28 mouse cellular contexts compared by ENCODE assay signal in genomic region chr1:178655525-178655924, GRCm38 (mm10).
DNase-seq lines count a peak whose midpoint lies in the region; ATAC-seq and TF ChIP-seq lines count a peak whose summit lies in the region.
"Had no signal": no experiment of that assay in that cellular context is flagged by ENCODE, and none has a peak within 500 bp of the region (broad histone marks: within the 10 kb centered on the region; RNA-seq: fewer than 3 reads in every experiment).

No protein-coding gene starts in this region.

- H3K9me3 ChIP-seq in MEL (replicated peaks; ENCODE audit: insufficient read depth, low read length), result no peaks in the 10 kb centered on the region
- H3K9me3 ChIP-seq in forebrain, embryonic 16.5 days (ENCODE audit: control insufficient read depth, low read length), result no peaks in the 10 kb centered on the region
- H3K9me3 ChIP-seq: embryonic facial prominence, embryonic 12.5 days; embryonic facial prominence, embryonic 15.5 days; forebrain, embryonic 10.5 days; forebrain, embryonic 13.5 days; heart, embryonic 10.5 days; heart, embryonic 13.5 days; hindbrain, embryonic 13.5 days; intestine, embryonic 15.5 days had no signal

- H3K36me3 ChIP-seq in MEL (ENCODE audit: control insufficient read depth in 1 of 2, insufficient read depth in 2 of 2, low read length in 2 of 2), result no peaks in the 10 kb centered on the region
- no peaks in the 10 kb centered on the region for H3K36me3 ChIP-seq in forebrain, embryonic 16.5 days (ENCODE audit: control insufficient read depth, insufficient read depth)
- H3K36me3 ChIP-seq: embryonic facial prominence, embryonic 12.5 days; embryonic facial prominence, embryonic 15.5 days; forebrain, embryonic 10.5 days; heart, embryonic 10.5 days; hindbrain, embryonic 13.5 days; intestine, embryonic 15.5 days had no signal

- POLR2A ChIA-PET in Patski (lab: Charles Lee), result interaction anchor here (0.5 to 1.3 kb wide), 5 partner anchors 8 to 296 kb away, joined by 3 to 5 read pairs (median 4); no protein-coding TSS in a partner anchor

- no peaks in the 10 kb centered on the region for H3K79me2 ChIP-seq in MEL (ENCODE audit: control insufficient read depth, insufficient read depth, low read length, poor library complexity)

- no peak for TF ChIP-seq EP300 in MEL (IDR thresholded peaks at IDR 0.05; ENCODE audit: low read depth in 1 of 2, low read length in 2 of 2)

- no peak for TF ChIP-seq POLR2A in MEL (IDR thresholded peaks at IDR 0.05; ENCODE audit: control insufficient read depth in 1 of 2, insufficient read depth in 1 of 2, low read depth in 1 of 2, low read length in 2 of 2, poor library complexity in 1 of 2)

- intact Hi-C loops in heart, postnatal 14 days (cut with DNase I), result no loop called here

- ATAC-seq in Patski, result no peak
- no peak for ATAC-seq in forebrain, embryonic 16.5 days
- ATAC-seq: forebrain, embryonic 13.5 days; forebrain, postnatal 0 days; hindbrain, embryonic 16.5 days; intestine, embryonic 15.5 days had no signal

- DNase-seq in 3T3-L1 (ENCODE audit: low read depth, low spot score) (peak; percentile 33), MEL (ENCODE audit: low read depth, low spot score) (peak; percentile 42), Patski (ENCODE audit: low read depth, low spot score) (peak; percentile 31)
- DNase-seq in gonadal fat pad, adult 2 months (ENCODE audit: low read depth), result peak; percentile 17
- no peak for DNase-seq in natural killer cell, adult 2 months (ENCODE audit: low spot score in 2 of 2)
- DNase-seq in heart, postnatal 14 days, result no peak
- DNase-seq in heart, adult 8-10 months (ENCODE audit: low spot score), result no peak
- DNase-seq: adrenal gland, postnatal 10 days; adrenal gland, postnatal 36 days; cerebellum, adult 18-20 months; cerebellum, adult 9-10 months; cerebellum, postnatal 14 days; forebrain, postnatal 0 days; gastrocnemius, adult 2 months; gastrocnemius, postnatal 14 days; heart, adult 18-20 months; kidney, adult 11 months; kidney, adult 8-10 months had no signal

- H3K27ac ChIP-seq in MEL (ENCODE audit: control insufficient read depth, low read depth, low read length), result no peak overlapping the region
- H3K27ac ChIP-seq in forebrain, embryonic 16.5 days (ENCODE audit: low read length), result no peak overlapping the region
- H3K27ac ChIP-seq: embryonic facial prominence, embryonic 12.5 days; embryonic facial prominence, embryonic 15.5 days; forebrain, embryonic 10.5 days; forebrain, embryonic 13.5 days; gastrocnemius, adult 2 months; heart, embryonic 10.5 days; heart, embryonic 13.5 days; hindbrain, embryonic 13.5 days; intestine, embryonic 15.5 days had no signal

- H3K4me2 ChIP-seq in forebrain, embryonic 16.5 days (ENCODE audit: low read length), result no peak overlapping the region
- H3K4me2 ChIP-seq: embryonic facial prominence, embryonic 12.5 days; embryonic facial prominence, embryonic 15.5 days; forebrain, embryonic 13.5 days; heart, embryonic 13.5 days; hindbrain, embryonic 13.5 days; intestine, embryonic 15.5 days had no signal

- no peaks in the 10 kb centered on the region for H3K27me3 ChIP-seq in MEL (ENCODE audit: control insufficient read depth in 1 of 2, insufficient read depth in 2 of 2, low read length in 2 of 2)
- no peaks in the 10 kb centered on the region for H3K27me3 ChIP-seq in Patski
- H3K27me3 ChIP-seq in forebrain, embryonic 16.5 days (replicated peaks; ENCODE audit: control insufficient read depth, insufficient read depth, low read length), result no peaks in the 10 kb centered on the region
- H3K27me3 ChIP-seq: embryonic facial prominence, embryonic 12.5 days; embryonic facial prominence, embryonic 15.5 days; forebrain, embryonic 13.5 days; heart, embryonic 13.5 days; hindbrain, embryonic 13.5 days; intestine, embryonic 15.5 days had no signal

- 81% methylated on average over 4 of the region's 4 CpGs for WGBS in forebrain, embryonic 16.5 days

- in situ Hi-C loops in Patski (cut with MboI; ENCODE audit: low pct_unique_long_range_greater_than_20kb), result no loop called here

- TF ChIP-seq CTCF in MEL (IDR thresholded peaks at IDR 0.05 in 2 of 3, conservative IDR thresholded peaks at IDR 0.05 in 1 of 3; ENCODE audit: control insufficient read depth in 1 of 3, insufficient read depth in 1 of 3, low read depth in 2 of 3, low read length in 3 of 3, poor library complexity in 1 of 3, severe bottlenecking in 1 of 3) (no peak), Patski (IDR thresholded peaks at IDR 0.05) (no peak)

- no peak overlapping the region for H3K4me3 ChIP-seq in MEL (ENCODE audit: control insufficient read depth in 1 of 2, insufficient read depth in 1 of 2, low read depth in 2 of 2, low read length in 2 of 2)
- H3K4me3 ChIP-seq in forebrain, embryonic 16.5 days (replicated peaks; ENCODE audit: low read length), result no peak overlapping the region
- H3K4me3 ChIP-seq: embryonic facial prominence, embryonic 12.5 days; embryonic facial prominence, embryonic 15.5 days; forebrain, embryonic 10.5 days; forebrain, embryonic 13.5 days; gastrocnemius, adult 2 months; heart, embryonic 10.5 days; heart, embryonic 13.5 days; hindbrain, embryonic 13.5 days; intestine, embryonic 15.5 days had no signal

- TF ChIP-seq RAD21 in MEL (IDR thresholded peaks at IDR 0.05; ENCODE audit: low read depth, low read length), result no peak

- CTCF ChIA-PET in Patski (lab: Charles Lee), result interaction anchor here (0.7 to 1.5 kb wide), 3 partner anchors 9 to 47 kb away, joined by 3 to 4 read pairs (median 3); no protein-coding TSS in a partner anchor

- H3K4me1 ChIP-seq in MEL (ENCODE audit: control insufficient read depth in 1 of 2, insufficient read depth in 2 of 2, low read length in 2 of 2), result no peaks in the 10 kb centered on the region
- no peaks in the 10 kb centered on the region for H3K4me1 ChIP-seq in forebrain, embryonic 16.5 days (replicated peaks; ENCODE audit: control insufficient read depth, insufficient read depth, low read length)
- H3K4me1 ChIP-seq: embryonic facial prominence, embryonic 12.5 days; embryonic facial prominence, embryonic 15.5 days; intestine, embryonic 15.5 days had no signal

- H3K9ac ChIP-seq in MEL (ENCODE audit: control insufficient read depth, low read depth, low read length, poor library complexity, severe bottlenecking), result no peak overlapping the region
- H3K9ac ChIP-seq in forebrain, embryonic 16.5 days (replicated peaks; ENCODE audit: low read depth, low read length), result no peak overlapping the region
- H3K9ac ChIP-seq: embryonic facial prominence, embryonic 12.5 days; embryonic facial prominence, embryonic 15.5 days; forebrain, embryonic 13.5 days; forebrain, postnatal 0 days; heart, embryonic 13.5 days; hindbrain, embryonic 13.5 days; intestine, embryonic 15.5 days had no signal

TF ChIP-seq in MEL, 35 proteins besides CTCF, POLR2A, EP300 and RAD21:
- TF ChIP-seq HCFC1 (IDR thresholded peaks at IDR 0.05; ENCODE audit: low read depth, low read length), result peak; percentile 39; the same call in 1 of the 2 replicates
- TF ChIP-seq ZNF384 (IDR thresholded peaks at IDR 0.05; ENCODE audit: low read depth, low read length), result no peak

Comparison
In these comparisons a context has a peak if more than half of its experiments do, and no peak if none do; other contexts are left out.
1. DNase-seq: peak in 3T3-L1 (single experiment), MEL (single experiment), Patski (single experiment) and gonadal fat pad, adult 2 months (single experiment); none in natural killer cell, adult 2 months (0 of 2), heart, postnatal 14 days (0 of 2) and heart, adult 8-10 months (single experiment).